Mouse (Mus musculus) forebrain, embryonic 10.5 days (tissue): ENCODE measurements at regions not wholly inside any gene's neighbourhood (a gene's known extent, or its start where the extent isn't known, plus 50 kb on each side); places are given as distances from the start of the nearest gene placed in this dataset.

Experiments
- DNase-seq: peaks from one replicate; pipeline ENCODE4 v3.0.0-alpha.2; 2017; ENCODE audit warnings: low spot score; ENCODE audit errors: extremely low spot score
- H3K27ac ChIP-seq: fragments of 300-500 bp; sonication (generic); 2 replicates; pipeline ENCODE4 v1.5.1; 2016; ENCODE audit warnings: mild to moderate bottlenecking
- H3K27me3 ChIP-seq: fragments of 300-500 bp; sonication (generic); 2 replicates; pipeline ENCODE4 v1.6.1; 2016; ENCODE audit warnings: mild to moderate bottlenecking; ENCODE audit not compliant: poor library complexity, severe bottlenecking
- H3K36me3 ChIP-seq: fragments of 300-500 bp; sonication (generic); replicated peaks from 2 replicates; pipeline ENCODE4 v1.6.1; 2016; ENCODE audit warnings: mild to moderate bottlenecking, moderate library complexity
- H3K4me1 ChIP-seq: fragments of 300-500 bp; sonication (generic); 2 replicates; pipeline ENCODE4 v1.6.1; 2016
- H3K4me3 ChIP-seq: fragments of 300-500 bp; sonication (generic); 2 replicates; pipeline ENCODE4 v1.5.1; 2016; ENCODE audit warnings: mild to moderate bottlenecking, moderate library complexity
- H3K9me3 ChIP-seq: fragments of 300-500 bp; sonication (generic); 2 replicates; pipeline ENCODE4 v1.6.1; 2016; ENCODE audit warnings: mild to moderate bottlenecking, moderate library complexity
- WGBS: fragments of 180-500 bp; shearing (Covaris S2); methylation state at CpG from one replicate; pipeline ENCODE4 v1.1.7; 2016; 5-methylcytosine and 5-hydroxymethylcytosine counted together

DNA sequence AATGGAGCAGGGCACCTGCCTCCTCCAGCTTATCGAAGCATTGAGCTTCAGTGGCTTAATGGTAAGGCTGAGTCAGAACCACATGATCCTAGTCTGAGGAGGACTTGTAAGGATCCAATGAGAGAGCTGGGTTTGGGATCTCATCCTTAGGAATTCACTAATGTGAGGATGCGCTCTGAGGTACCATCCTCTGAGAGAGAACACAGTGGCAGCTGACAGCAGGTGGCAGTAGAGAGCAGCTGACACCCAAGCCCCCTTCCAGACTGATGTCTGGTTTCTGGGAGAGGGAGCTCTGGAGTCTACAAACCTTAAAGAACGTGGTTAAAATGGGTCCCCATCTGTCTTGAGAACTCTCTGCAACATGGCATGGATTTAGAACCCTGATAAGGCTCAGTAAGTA is 137.8 kb downstream of the B3glct start:
- Histone ChIP-seq H3K9me3 (no peaks in the 10 kb centered on the region), H3K36me3 (no peaks in the 10 kb centered on the region), H3K4me3 (no peak overlapping the region), H3K27me3 (no peaks in the 10 kb centered on the region), H3K4me1 (no peaks in the 10 kb centered on the region), H3K27ac (no peak overlapping the region)
- DNase-seq: peak; percentile 60
- WGBS: 36% methylated on average over 3 of the region's 3 CpGs

DNA sequence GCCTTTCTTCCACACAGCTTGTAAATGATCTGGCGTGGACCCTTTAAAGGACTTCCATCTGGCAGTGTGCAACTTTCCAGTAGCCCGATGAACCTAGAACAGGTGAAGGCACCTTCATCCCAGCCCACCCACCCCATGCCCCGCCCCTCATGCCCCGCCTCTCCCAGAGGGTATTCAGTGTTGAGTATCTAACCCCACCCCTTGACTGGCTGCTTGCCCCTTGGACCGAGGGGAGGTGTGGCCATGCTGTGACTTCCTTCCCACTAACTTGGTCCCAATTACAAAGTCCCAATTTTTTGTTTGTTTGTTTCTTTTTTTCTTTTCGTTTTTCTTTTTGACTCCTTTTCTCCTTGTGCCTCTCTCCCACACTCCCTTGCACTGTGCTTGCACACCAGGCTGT is 140.8 kb downstream of the B3glct start:
- no peaks in the 10 kb centered on the region for H3K36me3 ChIP-seq
- H3K4me3 ChIP-seq: no peak overlapping the region
- no peaks in the 10 kb centered on the region for H3K27me3 ChIP-seq
- 62% methylated on average over 6 of the region's 6 CpGs for WGBS
- no peaks in the 10 kb centered on the region for H3K9me3 ChIP-seq
- peaks cover 2% of the 10 kb centered on the region for H3K4me1 ChIP-seq
- DNase-seq: no peak
- no peak overlapping the region for H3K27ac ChIP-seq

DNA sequence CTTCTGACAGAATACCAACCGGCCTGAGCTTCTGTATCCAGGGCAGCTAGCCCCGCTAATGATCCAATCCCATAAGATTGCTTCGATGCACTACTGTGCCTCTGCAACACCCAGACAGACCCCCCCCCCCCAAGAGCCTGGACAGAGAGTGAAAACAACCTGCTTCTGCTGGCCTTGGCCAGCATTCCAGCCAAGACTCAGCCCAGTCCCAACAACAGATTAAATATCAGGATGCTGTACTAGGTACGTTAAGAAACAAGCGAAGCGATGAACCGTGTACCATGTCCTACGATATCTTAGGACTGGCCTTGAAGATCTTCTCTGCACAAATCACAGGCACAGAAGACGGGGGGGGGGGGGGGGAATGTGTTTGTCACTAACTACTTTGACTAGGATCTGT is 145.8 kb downstream of the B3glct start:
- no peak overlapping the region for H3K4me3 ChIP-seq
- no peaks in the 10 kb centered on the region for H3K27me3 ChIP-seq
- DNase-seq: no peak
- H3K9me3 ChIP-seq: no peaks in the 10 kb centered on the region
- H3K4me1 ChIP-seq: peaks cover 30% of the 10 kb centered on the region
- no peaks in the 10 kb centered on the region for H3K36me3 ChIP-seq
- 87% methylated on average over 9 of the region's 9 CpGs for WGBS
- no peak overlapping the region for H3K27ac ChIP-seq

DNA sequence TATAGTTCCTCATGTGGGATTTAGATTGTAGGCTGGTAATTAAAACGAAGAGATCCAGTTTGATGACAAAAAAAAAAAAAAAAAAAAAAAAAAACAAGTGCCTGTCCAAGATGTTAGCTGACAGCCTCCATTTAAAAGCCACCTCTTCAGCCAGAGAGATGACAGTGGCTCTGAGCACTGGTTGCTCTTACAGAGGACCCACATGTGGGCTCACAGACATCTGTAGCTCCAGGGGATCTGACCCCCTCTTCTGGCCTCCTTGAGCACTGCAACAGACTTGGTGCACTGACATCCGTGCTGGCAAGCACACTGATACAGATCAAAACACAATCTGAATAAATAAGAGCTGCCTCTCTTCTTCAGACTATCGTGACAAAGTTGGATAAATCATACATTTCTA is 149.6 kb downstream of the B3glct start:
- Histone ChIP-seq H3K4me3 (no peak overlapping the region), H3K36me3 (no peaks in the 10 kb centered on the region), H3K9me3 (no peaks in the 10 kb centered on the region), H3K27me3 (0 out of 2 replicates have a peak, but pooled peaks cover 8% of the 10 kb centered on the region), H3K27ac (no peak overlapping the region), H3K4me1 (peaks cover 42% of the 10 kb centered on the region)
- no peak for DNase-seq
- 58% methylated on average over 3 of the region's 3 CpGs for WGBS

GRCm38 (mm10) chr5:149831122-149831861 is 153.3 kb downstream of the B3glct start:
- Histone ChIP-seq H3K9me3 (no peaks in the 10 kb centered on the region), H3K27ac (peak overlapping the region; percentile 82), H3K4me3 (peak overlapping the region; percentile 54), H3K4me1 (peaks cover 25% of the 10 kb centered on the region), H3K36me3 (no peaks in the 10 kb centered on the region), H3K27me3 (0 out of 2 replicates have a peak, but pooled peaks cover 8% of the 10 kb centered on the region)
- 5% methylated on average over 28 of the region's 28 CpGs for WGBS
- DNase-seq: peak; percentile 77

- H3K4me3 ChIP-seq: no peak overlapping the region
- H3K36me3 ChIP-seq: no peaks in the 10 kb centered on the region
- H3K27ac ChIP-seq: no peak overlapping the region
- no peaks in the 10 kb centered on the region for H3K4me1 ChIP-seq
- no peaks in the 10 kb centered on the region for H3K9me3 ChIP-seq
- H3K27me3 ChIP-seq: 0 out of 2 replicates have a peak, but pooled peaks cover under 1% of the 10 kb centered on the region
- DNase-seq: no peak
- 78% methylated on average over 2 of the region's 2 CpGs for WGBS
Observed at GRCm38 (mm10) chr5:149837379-149837778, 159.3 kb downstream of the B3glct start.

- H3K9me3 ChIP-seq: no peaks in the 10 kb centered on the region
- no peak overlapping the region for H3K4me3 ChIP-seq
- no peak overlapping the region for H3K27ac ChIP-seq
- H3K36me3 ChIP-seq: no peaks in the 10 kb centered on the region
- peaks cover 16% of the 10 kb centered on the region for H3K27me3 ChIP-seq
- no peak for DNase-seq
- WGBS: 82% methylated on average over 6 of the region's 6 CpGs
- peaks cover 14% of the 10 kb centered on the region for H3K4me1 ChIP-seq
Observed at GRCm38 (mm10) chr5:149842491-149842890, 164.5 kb downstream of the B3glct start.

GRCm38 (mm10) chr5:149843310-149843709 is 165.3 kb downstream of the B3glct start:
- H3K9me3 ChIP-seq: no peaks in the 10 kb centered on the region
- H3K4me3 ChIP-seq: no peak overlapping the region
- no peak for DNase-seq
- H3K4me1 ChIP-seq: peaks cover 14% of the 10 kb centered on the region
- WGBS: 36% methylated on average over 7 of the region's 7 CpGs
- no peak overlapping the region for H3K27ac ChIP-seq
- H3K36me3 ChIP-seq: no peaks in the 10 kb centered on the region
- peaks cover 16% of the 10 kb centered on the region for H3K27me3 ChIP-seq

- H3K9me3 ChIP-seq: no peaks in the 10 kb centered on the region
- peaks cover 16% of the 10 kb centered on the region for H3K27me3 ChIP-seq
- 78% methylated on average over 8 of the region's 8 CpGs for WGBS
- H3K4me1 ChIP-seq: peaks cover 14% of the 10 kb centered on the region
- DNase-seq: no peak
- H3K27ac ChIP-seq: no peak overlapping the region
- no peak overlapping the region for H3K4me3 ChIP-seq
- H3K36me3 ChIP-seq: no peaks in the 10 kb centered on the region
Observed at GRCm38 (mm10) chr5:149845256-149845655, 167.2 kb downstream of the B3glct start.

GRCm38 (mm10) chr5:149848465-149848864 is 170.0 kb upstream of the Rxfp2 start:
- Histone ChIP-seq H3K27me3 (peaks cover 21% of the 10 kb centered on the region), H3K4me1 (peaks cover 21% of the 10 kb centered on the region), H3K4me3 (no peak overlapping the region), H3K27ac (no peak overlapping the region), H3K9me3 (no peaks in the 10 kb centered on the region), H3K36me3 (no peaks in the 10 kb centered on the region)
- WGBS: 87% methylated on average over 3 of the region's 3 CpGs
- no peak for DNase-seq

DNA sequence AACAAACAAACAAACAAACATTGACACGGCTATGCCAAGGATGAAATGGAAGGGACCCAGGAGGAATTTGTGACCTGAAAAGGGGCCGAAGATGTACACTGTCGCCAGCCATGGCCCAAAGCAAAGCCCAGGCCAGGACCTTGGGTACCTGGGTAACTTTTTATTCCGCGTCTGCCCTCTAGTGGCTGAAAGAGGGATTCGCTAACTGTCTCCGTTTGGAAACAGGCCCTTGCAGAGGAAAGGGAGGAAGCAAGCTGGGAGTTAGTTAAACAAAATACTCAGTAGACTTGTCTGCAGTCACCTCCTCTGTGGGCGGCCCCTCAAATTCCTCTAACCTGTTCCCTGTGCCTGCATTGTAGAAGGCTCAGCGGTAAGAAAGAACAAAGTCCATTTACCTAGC is 167.5 kb upstream of the Rxfp2 start:
- DNase-seq: peak; percentile 73
- peaks cover 10% of the 10 kb centered on the region; the same call in 1 of the 2 replicates for H3K27me3 ChIP-seq
- H3K4me3 ChIP-seq: no peak overlapping the region
- H3K27ac ChIP-seq: no peak overlapping the region
- H3K36me3 ChIP-seq: no peaks in the 10 kb centered on the region
- no peaks in the 10 kb centered on the region for H3K9me3 ChIP-seq
- H3K4me1 ChIP-seq: 0 out of 2 replicates have a peak, but pooled peaks cover 7% of the 10 kb centered on the region
- 13% methylated on average over 9 of the region's 9 CpGs for WGBS

DNA sequence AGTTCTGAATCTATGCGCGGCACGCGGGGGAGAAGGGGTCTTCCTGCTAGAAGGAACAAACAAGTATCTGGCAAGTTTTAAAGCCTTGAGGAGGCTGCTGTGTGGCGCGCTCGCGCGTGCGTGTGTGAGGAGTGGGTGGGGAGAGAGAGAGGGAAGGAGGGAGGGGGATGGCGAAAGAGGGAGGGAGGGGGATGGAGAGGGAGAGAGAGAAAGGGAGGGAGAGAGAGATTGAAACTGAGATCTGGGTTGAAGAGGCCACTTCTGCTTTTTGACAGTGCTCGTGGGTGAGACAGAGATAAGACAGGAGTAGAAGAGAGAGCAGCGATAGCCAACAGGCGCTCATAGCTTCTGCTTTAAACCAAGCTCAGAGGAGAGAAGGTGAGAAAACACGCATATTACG is 166.0 kb upstream of the Rxfp2 start:
- WGBS: 58% methylated on average over 16 of the region's 16 CpGs

DNA sequence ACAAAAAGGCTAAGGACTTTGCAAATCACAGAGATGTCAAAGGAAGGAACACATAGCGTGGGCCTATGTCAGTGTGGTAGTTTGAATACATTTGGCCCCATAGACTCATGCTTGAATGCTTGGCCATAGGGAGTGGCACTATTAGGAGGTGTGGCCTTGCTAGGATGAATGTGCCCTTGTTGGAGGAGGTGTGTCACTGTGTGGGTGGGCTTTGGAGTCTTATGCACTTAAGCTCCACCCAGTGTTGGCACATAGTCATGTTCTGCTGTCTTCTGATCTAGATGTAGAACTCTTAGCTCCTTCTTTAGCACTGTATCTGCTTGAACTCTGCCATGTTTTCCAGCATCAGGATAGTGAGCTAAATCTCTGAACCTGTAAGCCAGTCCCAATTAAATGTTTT is 162.4 kb upstream of the Rxfp2 start:
- 0 out of 2 replicates have a peak, but pooled peaks cover 7% of the 10 kb centered on the region for H3K4me1 ChIP-seq
- no peak overlapping the region for H3K27ac ChIP-seq
- no peaks in the 10 kb centered on the region for H3K36me3 ChIP-seq
- peaks cover 10% of the 10 kb centered on the region; the same call in 1 of the 2 replicates for H3K27me3 ChIP-seq
- 88% methylated on average over 1 of the region's 1 CpGs for WGBS
- no peaks in the 10 kb centered on the region for H3K9me3 ChIP-seq
- DNase-seq: no peak
- H3K4me3 ChIP-seq: no peak overlapping the region

More for the DNA sequence above, 166.0 kb upstream of the Rxfp2 start:
- Histone ChIP-seq H3K27me3 (peaks cover 10% of the 10 kb centered on the region; the same call in 1 of the 2 replicates), H3K9me3 (no peaks in the 10 kb centered on the region), H3K4me1 (0 out of 2 replicates have a peak, but pooled peaks cover 7% of the 10 kb centered on the region), H3K4me3 (no peak overlapping the region), H3K27ac (no peak overlapping the region), H3K36me3 (no peaks in the 10 kb centered on the region)
- DNase-seq: no peak
